Mouse (Mus musculus): ENCODE data around the gene Usp17lb. TPM values are rescaled to one million over a fixed set of nuclear protein-coding genes. Genes with fewer than 3 reads are reported as not detected.

Gene Usp17lb
- polyA plus RNA-seq (2015; fragmentation: Nextera tagmentation; extraction: Ambion mirVana): not detected in 2 replicates

GRCm38 (mm10) chr7:104842503-104842902 lies at the start of gene Usp17lb:
TSS of gene Usp17lb (minus strand) at chr7:104842603.

GRCm38 (mm10) chr7:104877731-104878130 lies 35.3 kb upstream of the Usp17lb start, which contains the start of gene Olfr665:
TSS of gene Olfr665 (plus strand) at chr7:104878031.

GRCm38 (mm10) chr7:104856709-104857108 lies 14.3 kb upstream of the Usp17lb start, which contains the start of gene Usp17la:
TSS of gene Usp17la (plus strand) at chr7:104857009.

Other genes with a start within 250 kb of the Usp17lb start
- gene Olfr655, start 240.8 kb downstream of the Usp17lb start, polyA plus RNA-seq (2015; fragmentation: Nextera tagmentation; extraction: Ambion mirVana): not detected in 2 replicates
- gene Olfr656, start 228.6 kb downstream of the Usp17lb start, polyA plus RNA-seq (2015; fragmentation: Nextera tagmentation; extraction: Ambion mirVana): not detected in 2 replicates
- gene Olfr657, start 217.8 kb downstream of the Usp17lb start, polyA plus RNA-seq (2015; fragmentation: Nextera tagmentation; extraction: Ambion mirVana): not detected in 2 replicates
- gene Olfr658, start 195.3 kb downstream of the Usp17lb start, polyA plus RNA-seq (2015; fragmentation: Nextera tagmentation; extraction: Ambion mirVana): 0.28 and 0.37 TPM in 2 replicates
- gene Olfr659, start 175.8 kb downstream of the Usp17lb start, polyA plus RNA-seq (2015; fragmentation: Nextera tagmentation; extraction: Ambion mirVana): not detected in 2 replicates
- not detected in 2 replicates for gene Olfr661, start 156.1 kb downstream of the Usp17lb start, polyA plus RNA-seq (2015; fragmentation: Nextera tagmentation; extraction: Ambion mirVana)
- gene Usp17le, start 65.1 kb downstream of the Usp17lb start, polyA plus RNA-seq (2015; fragmentation: Nextera tagmentation; extraction: Ambion mirVana): not detected in 2 replicates
- gene Usp17la, start 14.4 kb upstream of the Usp17lb start, polyA plus RNA-seq (2015; fragmentation: Nextera tagmentation; extraction: Ambion mirVana): not detected in 2 replicates
- gene Olfr665, start 35.4 kb upstream of the Usp17lb start, polyA plus RNA-seq (2015; fragmentation: Nextera tagmentation; extraction: Ambion mirVana): not detected in 2 replicates
- not detected in 2 replicates for gene Olfr666, start 53.3 kb upstream of the Usp17lb start, polyA plus RNA-seq (2015; fragmentation: Nextera tagmentation; extraction: Ambion mirVana)
- gene Olfr667, start 78.9 kb upstream of the Usp17lb start, polyA plus RNA-seq (2015; fragmentation: Nextera tagmentation; extraction: Ambion mirVana): not detected in 2 replicates
- gene Olfr668, start 85.5 kb upstream of the Usp17lb start, polyA plus RNA-seq (2015; fragmentation: Nextera tagmentation; extraction: Ambion mirVana): not detected in 2 replicates
- gene Olfr669, start 91.6 kb upstream of the Usp17lb start, polyA plus RNA-seq (2015; fragmentation: Nextera tagmentation; extraction: Ambion mirVana): not detected in 2 replicates
- not detected in 2 replicates for gene Olfr670, start 120.0 kb upstream of the Usp17lb start, polyA plus RNA-seq (2015; fragmentation: Nextera tagmentation; extraction: Ambion mirVana)
- not detected in 2 replicates for gene Olfr671, start 136.5 kb upstream of the Usp17lb start, polyA plus RNA-seq (2015; fragmentation: Nextera tagmentation; extraction: Ambion mirVana)
- not detected in 2 replicates for gene Olfr672, start 159.4 kb upstream of the Usp17lb start, polyA plus RNA-seq (2015; fragmentation: Nextera tagmentation; extraction: Ambion mirVana)
- gene Olfr675, start 185.9 kb upstream of the Usp17lb start, polyA plus RNA-seq (2015; fragmentation: Nextera tagmentation; extraction: Ambion mirVana): not detected in 2 replicates
- gene Olfr676, start 190.1 kb upstream of the Usp17lb start, polyA plus RNA-seq (2015; fragmentation: Nextera tagmentation; extraction: Ambion mirVana): not detected in 2 replicates
- gene Olfr677, start 208.8 kb upstream of the Usp17lb start, polyA plus RNA-seq (2015; fragmentation: Nextera tagmentation; extraction: Ambion mirVana): not detected in 2 replicates
- gene Olfr678, start 221.9 kb upstream of the Usp17lb start, polyA plus RNA-seq (2015; fragmentation: Nextera tagmentation; extraction: Ambion mirVana): not detected in 2 replicates
- not detected in 2 replicates for gene Olfr679, start 238.6 kb upstream of the Usp17lb start, polyA plus RNA-seq (2015; fragmentation: Nextera tagmentation; extraction: Ambion mirVana)